Mouse (Mus musculus) G1E (cell line): Measurements from ENCODE around the gene Drg1.
"Not testable (repeated sequence)": the region's sequence is repeated elsewhere in the genome, so short reads cannot be mapped to it uniquely, and the experiment has no call there.

Experiments used
- CTCF ChIP-seq: IDR thresholded peaks from 2 replicates; pipeline ENCODE4 v1.5.1; 2012; ENCODE audit warnings: low read depth, low read length, inconsistent platforms, mixed read lengths
- GATA1 ChIP-seq: IDR thresholded peaks from 2 replicates; pipeline ENCODE4 v1.6.1; 2012; ENCODE audit warnings: borderline replicate concordance, low read length, inconsistent platforms, mixed read lengths
- TAL1 ChIP-seq: conservative IDR thresholded peaks from 2 replicates; pipeline ENCODE4 v1.6.1; 2012; ENCODE audit warnings: low read depth, low read length, inconsistent platforms, mixed read lengths

DNA sequence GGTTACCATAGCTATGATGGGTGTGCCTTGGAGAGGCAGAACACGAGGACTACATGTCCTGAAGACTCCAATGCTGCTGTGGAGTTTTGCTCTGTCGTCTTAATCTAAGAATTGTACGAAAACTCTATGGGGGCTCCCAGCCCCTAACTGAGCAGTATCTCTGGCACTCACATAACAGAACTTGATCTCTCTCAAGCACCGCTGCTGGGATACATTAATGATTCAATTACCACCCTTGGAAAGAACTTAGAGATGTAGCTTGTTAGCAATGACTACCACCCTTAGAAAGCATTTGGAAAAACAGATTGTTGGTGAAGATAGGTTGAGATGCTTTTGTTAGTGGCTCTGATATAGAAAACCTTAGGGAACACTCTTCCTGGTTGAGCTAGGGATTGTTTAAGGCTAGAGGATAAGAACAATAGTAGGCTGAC, 98.6 kb downstream of the Drg1 start:
- TF ChIP-seq CTCF, TAL1, GATA1: not testable (repeated sequence)
